Mouse (Mus musculus): ENCODE measurements around the gene Dlgap1. TPM values are rescaled to one million over a fixed set of nuclear protein-coding genes. Genes with fewer than 3 reads are reported as not detected.
"Not testable (repeated sequence)": the region's sequence is repeated elsewhere in the genome, so short reads cannot be mapped to it uniquely, and the experiment has no call there.

Dlgap1 gene
- polyA plus RNA-seq, 1 experiment from 2014 or later: 0.39 TPM

DNA sequence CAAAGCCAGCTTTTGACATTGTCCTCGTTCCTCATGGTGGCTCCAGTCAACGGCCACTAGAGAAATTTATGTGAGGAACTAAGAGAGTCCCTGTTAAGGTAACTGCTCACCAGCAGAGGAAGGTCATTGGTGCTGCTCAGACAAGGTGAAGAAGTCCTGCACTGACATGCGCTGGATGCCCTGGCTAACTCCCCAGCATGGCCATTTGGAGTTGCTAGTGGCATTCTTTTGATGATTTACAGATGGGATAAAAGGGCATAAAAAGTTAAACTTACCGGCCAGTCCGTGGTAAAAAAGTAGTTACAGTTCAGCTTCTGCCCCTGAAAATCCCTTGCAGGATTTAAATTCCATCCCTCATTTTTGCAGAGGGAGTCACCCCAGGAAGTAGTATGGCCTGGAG is 841.9 kb downstream of the Dlgap1 start:
- no peaks in the 10 kb centered on the region; the same call in 1 of the 2 replicates for H3K27me3 ChIP-seq (ENCODE audit: control insufficient read depth, insufficient read depth, low read length)
- no peaks in the 10 kb centered on the region for H3K9me3 ChIP-seq (replicated peaks; ENCODE audit: control insufficient read depth, low read length)
- ATAC-seq (replicated peaks; ENCODE audit: extremely low read depth, insufficient read depth, low FRiP score): no peak
- no peak overlapping the region for H3K4me2 ChIP-seq (ENCODE audit: low read depth, low read length)
- no peaks in the 10 kb centered on the region for H3K36me3 ChIP-seq (ENCODE audit: control insufficient read depth, insufficient read depth)
- 77% methylated on average over 5 of the region's 5 CpGs for WGBS
- no peaks in the 10 kb centered on the region for H3K4me1 ChIP-seq (ENCODE audit: control insufficient read depth, insufficient read depth, low read length)
- H3K4me3 ChIP-seq (ENCODE audit: low read length): no peak overlapping the region
- no peak overlapping the region for H3K9ac ChIP-seq (ENCODE audit: low read length)
- no peak overlapping the region for H3K27ac ChIP-seq (ENCODE audit: low read length)

DNA sequence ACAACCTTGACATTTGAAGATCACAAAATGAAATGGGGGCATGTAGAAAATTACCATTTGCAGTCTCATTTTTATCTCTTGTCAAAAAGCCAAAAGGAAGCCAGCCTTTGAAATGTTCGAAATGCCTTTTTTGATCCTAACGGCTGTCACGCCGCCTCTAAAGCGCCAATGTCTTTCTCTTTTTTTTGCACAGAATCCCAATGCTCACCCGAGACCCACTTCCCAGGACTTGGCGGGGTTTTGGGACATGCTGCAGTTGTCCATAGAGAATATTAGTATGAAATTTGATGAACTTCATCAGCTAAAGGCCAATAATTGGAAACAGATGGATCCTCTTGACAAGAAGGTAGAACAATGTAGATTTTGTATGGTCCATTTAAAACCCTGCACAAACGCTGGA is 846.1 kb downstream of the Dlgap1 start:
- Histone ChIP-seq H3K4me2 (ENCODE audit: low read depth, low read length) (no peak overlapping the region), H3K27ac (ENCODE audit: low read length) (no peak overlapping the region), H3K4me1 (ENCODE audit: control insufficient read depth, insufficient read depth, low read length) (peaks cover 4% of the 10 kb centered on the region), H3K9me3 (replicated peaks; ENCODE audit: control insufficient read depth, low read length) (no peaks in the 10 kb centered on the region), H3K9ac (ENCODE audit: low read length) (no peak overlapping the region), H3K27me3 (ENCODE audit: control insufficient read depth, insufficient read depth, low read length) (peaks cover 34% of the 10 kb centered on the region), H3K4me3 (ENCODE audit: low read length) (no peak overlapping the region), H3K36me3 (ENCODE audit: control insufficient read depth, insufficient read depth) (no peaks in the 10 kb centered on the region)
- WGBS: 76% methylated on average over 8 of the region's 8 CpGs
- no peak for ATAC-seq (replicated peaks; ENCODE audit: extremely low read depth, insufficient read depth, low FRiP score)

DNA sequence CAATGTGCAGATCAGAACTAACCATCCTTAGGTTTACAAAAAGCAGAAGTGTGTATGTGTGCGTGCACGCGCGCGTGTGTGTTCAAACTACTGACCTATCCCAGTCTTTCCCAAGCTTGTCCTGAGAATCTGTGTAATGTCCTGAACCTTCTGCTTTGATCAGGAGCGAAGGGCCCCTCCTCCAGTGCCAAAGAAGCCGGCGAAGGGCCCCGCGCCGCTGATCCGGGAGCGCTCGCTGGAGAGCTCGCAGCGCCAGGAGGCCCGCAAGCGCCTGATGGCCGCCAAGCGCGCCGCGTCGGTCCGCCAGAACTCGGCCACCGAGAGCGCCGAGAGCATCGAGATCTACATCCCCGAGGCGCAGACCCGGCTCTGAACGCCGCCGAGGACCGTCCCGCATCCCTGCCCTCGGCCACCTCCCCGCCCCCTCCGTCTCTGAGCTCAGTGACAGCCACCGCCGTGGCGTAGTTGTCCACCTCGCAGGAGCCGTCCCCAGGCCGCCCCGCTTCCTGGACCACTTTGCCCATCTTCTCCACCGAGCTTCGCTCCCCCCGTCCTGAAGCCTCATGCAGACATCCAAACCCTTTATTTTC is 849.1 kb downstream of the Dlgap1 start:
- WGBS: 4% methylated on average over 49 of the region's 51 CpGs

DNA sequence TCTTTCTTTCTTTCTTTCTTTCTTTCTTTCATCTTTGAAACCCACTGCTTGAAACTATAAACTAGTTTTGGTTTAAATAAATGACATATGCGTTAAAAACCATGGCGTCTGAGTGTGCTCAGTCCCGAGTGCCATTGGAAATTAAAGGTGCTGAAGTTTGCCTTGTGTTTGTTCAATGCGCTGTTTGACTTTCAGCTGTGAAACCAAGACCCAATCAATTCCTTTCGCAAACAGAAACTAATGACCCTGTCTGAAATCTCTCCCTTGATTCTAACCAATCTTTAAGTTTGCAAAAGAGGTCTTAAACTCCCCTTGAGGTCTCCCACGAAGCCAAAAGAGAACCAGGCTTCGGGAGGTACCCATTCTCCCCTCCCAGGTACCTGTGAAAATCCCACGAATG is 854.2 kb downstream of the Dlgap1 start:
- H3K4me2 ChIP-seq (ENCODE audit: low read depth, low read length): no peak overlapping the region
- ATAC-seq (replicated peaks; ENCODE audit: extremely low read depth, insufficient read depth, low FRiP score): no peak
- no peak overlapping the region for H3K4me3 ChIP-seq (ENCODE audit: low read length)

More for the DNA sequence above, 849.1 kb downstream of the Dlgap1 start:
- peak overlapping the region; percentile 55 for H3K9ac ChIP-seq (ENCODE audit: low read length)
- H3K36me3 ChIP-seq (ENCODE audit: control insufficient read depth, insufficient read depth): no peaks in the 10 kb centered on the region
- H3K4me3 ChIP-seq (ENCODE audit: low read length): peak overlapping the region; percentile 61
- H3K4me2 ChIP-seq (ENCODE audit: low read depth, low read length): peak overlapping the region; percentile 85
- no peaks in the 10 kb centered on the region for H3K9me3 ChIP-seq (replicated peaks; ENCODE audit: control insufficient read depth, low read length)
- H3K27me3 ChIP-seq (ENCODE audit: control insufficient read depth, insufficient read depth, low read length): peaks cover 44% of the 10 kb centered on the region
- H3K4me1 ChIP-seq (ENCODE audit: control insufficient read depth, insufficient read depth, low read length): peaks cover 4% of the 10 kb centered on the region
- H3K27ac ChIP-seq (ENCODE audit: low read length): no peak overlapping the region
- no peak for ATAC-seq (replicated peaks; ENCODE audit: extremely low read depth, insufficient read depth, low FRiP score)

DNA sequence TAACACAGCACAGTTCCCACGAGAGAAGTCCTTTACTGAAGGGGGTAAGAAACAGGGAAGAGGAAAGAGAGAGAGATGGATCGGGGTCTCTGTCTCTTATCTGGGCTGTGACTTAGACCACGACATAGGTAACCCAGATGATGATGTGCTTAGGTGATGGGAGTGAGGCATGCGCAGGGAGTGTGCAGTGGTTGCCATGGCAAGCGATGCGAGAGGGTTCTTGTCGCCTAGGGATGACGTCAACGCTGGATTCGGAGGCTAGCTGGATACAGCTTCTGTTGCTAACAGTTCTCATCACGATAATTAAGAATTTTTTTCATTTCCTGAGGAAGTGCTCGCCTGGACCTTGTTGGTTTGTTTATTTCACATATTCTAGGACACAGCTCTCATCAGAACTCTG is 857.4 kb downstream of the Dlgap1 start:
- H3K27ac ChIP-seq (ENCODE audit: low read length): no peak overlapping the region
- no peaks in the 10 kb centered on the region for H3K36me3 ChIP-seq (ENCODE audit: control insufficient read depth, insufficient read depth)
- no peaks in the 10 kb centered on the region for H3K4me1 ChIP-seq (ENCODE audit: control insufficient read depth, insufficient read depth, low read length)
- no peak overlapping the region for H3K4me2 ChIP-seq (ENCODE audit: low read depth, low read length)
- H3K9ac ChIP-seq (ENCODE audit: low read length): no peak overlapping the region
- no peak overlapping the region for H3K4me3 ChIP-seq (ENCODE audit: low read length)
- 73% methylated on average over 12 of the region's 12 CpGs for WGBS
- H3K9me3 ChIP-seq (replicated peaks; ENCODE audit: control insufficient read depth, low read length): no peaks in the 10 kb centered on the region
- peaks cover 10% of the 10 kb centered on the region; the same call in 1 of the 2 replicates for H3K27me3 ChIP-seq (ENCODE audit: control insufficient read depth, insufficient read depth, low read length)
- no peak for ATAC-seq (replicated peaks; ENCODE audit: extremely low read depth, insufficient read depth, low FRiP score)

More for the DNA sequence above, 854.2 kb downstream of the Dlgap1 start:
- Histone ChIP-seq H3K9me3 (replicated peaks; ENCODE audit: control insufficient read depth, low read length) (no peaks in the 10 kb centered on the region), H3K27ac (ENCODE audit: low read length) (no peak overlapping the region), H3K27me3 (ENCODE audit: control insufficient read depth, insufficient read depth, low read length) (peaks cover 29% of the 10 kb centered on the region), H3K36me3 (ENCODE audit: control insufficient read depth, insufficient read depth) (no peaks in the 10 kb centered on the region), H3K4me1 (ENCODE audit: control insufficient read depth, insufficient read depth, low read length) (peaks cover 3% of the 10 kb centered on the region), H3K9ac (ENCODE audit: low read length) (no peak overlapping the region)
- 75% methylated on average over 8 of the region's 8 CpGs for WGBS

DNA sequence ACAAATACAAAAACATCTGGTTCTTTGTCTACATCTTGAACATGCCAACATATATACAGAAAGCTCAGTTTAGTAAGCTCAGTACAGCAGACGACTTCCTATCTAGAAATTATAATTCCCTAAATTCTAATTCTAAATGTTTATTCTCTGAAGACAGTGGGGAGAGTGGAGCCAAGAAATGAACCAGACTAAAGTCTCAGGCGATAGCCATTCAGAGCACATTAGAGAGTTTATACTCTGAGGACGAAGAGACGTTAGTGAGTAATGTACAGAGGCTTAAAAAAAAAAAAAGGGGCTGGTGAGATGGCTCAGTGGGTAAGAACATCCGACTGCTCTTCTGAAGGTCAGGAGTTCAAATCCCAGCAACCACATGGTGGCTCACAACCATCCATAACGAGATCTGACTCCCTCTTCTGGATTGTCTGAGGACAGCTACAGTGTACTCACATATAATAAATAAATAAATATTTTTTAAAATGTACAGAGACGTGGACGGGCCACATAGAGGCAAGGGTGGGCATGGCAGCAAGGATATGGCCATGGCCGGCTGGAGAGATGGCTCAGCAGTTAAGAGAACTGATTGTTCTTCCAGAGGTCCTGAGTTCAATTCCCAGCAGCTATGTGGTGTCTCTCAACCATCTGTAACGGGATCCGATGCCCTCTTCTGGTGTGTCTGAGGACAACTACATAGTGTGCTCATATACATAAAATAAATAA is 858.7 kb downstream of the Dlgap1 start:
- not testable (repeated sequence) for H3K36me3 ChIP-seq (ENCODE audit: control insufficient read depth, insufficient read depth); H3K27me3 ChIP-seq (ENCODE audit: control insufficient read depth, insufficient read depth, low read length); H3K9ac ChIP-seq (ENCODE audit: low read length); H3K4me2 ChIP-seq (ENCODE audit: low read depth, low read length); H3K27ac ChIP-seq (ENCODE audit: low read length); H3K9me3 ChIP-seq (replicated peaks; ENCODE audit: control insufficient read depth, low read length); H3K4me1 ChIP-seq (ENCODE audit: control insufficient read depth, insufficient read depth, low read length); H3K4me3 ChIP-seq (ENCODE audit: low read length)
- 0 out of 2 replicates have a peak, but pooled peaks have one; percentile 4 for ATAC-seq (replicated peaks; ENCODE audit: extremely low read depth, insufficient read depth, low FRiP score)
- 82% methylated on average over 11 of the region's 11 CpGs for WGBS

DNA sequence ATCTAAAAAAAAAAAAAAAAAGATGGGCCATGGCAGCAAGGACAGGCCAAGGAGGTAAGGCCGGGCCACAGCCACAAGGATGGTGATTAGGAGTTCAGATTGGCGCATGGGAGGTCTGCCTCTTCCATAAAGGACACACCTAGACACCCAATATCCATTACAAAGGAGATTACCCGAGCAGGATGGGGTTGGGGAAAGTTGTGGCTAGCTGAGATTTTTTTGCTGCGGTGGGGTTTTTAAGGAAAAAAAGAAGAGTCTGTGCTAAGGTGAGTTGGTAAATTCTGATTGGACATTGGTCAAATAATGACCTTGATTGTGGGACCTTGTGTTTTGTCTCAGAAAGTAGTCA is 859.3 kb downstream of the Dlgap1 start:
- no peak overlapping the region for H3K9ac ChIP-seq (ENCODE audit: low read length)
- H3K4me2 ChIP-seq (ENCODE audit: low read depth, low read length): no peak overlapping the region
- ATAC-seq (replicated peaks; ENCODE audit: extremely low read depth, insufficient read depth, low FRiP score): no peak
- H3K27me3 ChIP-seq (ENCODE audit: control insufficient read depth, insufficient read depth, low read length): peaks cover 3% of the 10 kb centered on the region; the same call in 1 of the 2 replicates
- 82% methylated on average over 4 of the region's 4 CpGs for WGBS
- no peaks in the 10 kb centered on the region for H3K4me1 ChIP-seq (ENCODE audit: control insufficient read depth, insufficient read depth, low read length)
- no peaks in the 10 kb centered on the region for H3K36me3 ChIP-seq (ENCODE audit: control insufficient read depth, insufficient read depth)
- H3K9me3 ChIP-seq (replicated peaks; ENCODE audit: control insufficient read depth, low read length): no peaks in the 10 kb centered on the region
- no peak overlapping the region for H3K27ac ChIP-seq (ENCODE audit: low read length)
- no peak overlapping the region for H3K4me3 ChIP-seq (ENCODE audit: low read length)

DNA sequence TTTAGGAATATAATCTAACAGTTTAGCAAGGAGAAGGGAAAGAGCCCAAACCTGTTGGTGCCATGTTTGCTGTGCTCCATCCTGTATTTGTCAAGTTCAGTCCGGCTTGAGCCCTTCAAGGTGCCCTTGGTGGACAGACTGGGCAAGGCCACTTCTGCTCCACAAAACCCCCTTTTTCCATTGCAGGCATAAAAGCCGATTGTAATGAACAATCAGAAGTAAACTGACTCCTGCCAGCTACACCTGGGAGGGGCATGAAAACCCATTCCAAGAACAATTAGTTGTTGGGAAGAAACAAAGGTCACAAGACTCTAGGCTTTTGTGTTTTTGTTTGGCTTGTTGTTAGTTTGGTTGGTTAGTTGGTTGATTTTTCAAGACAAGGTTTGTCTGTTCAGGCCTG is 859.7 kb downstream of the Dlgap1 start:
- Histone ChIP-seq H3K4me2 (ENCODE audit: low read depth, low read length) (no peak overlapping the region), H3K27ac (ENCODE audit: low read length) (no peak overlapping the region), H3K4me3 (ENCODE audit: low read length) (no peak overlapping the region), H3K9ac (ENCODE audit: low read length) (no peak overlapping the region), H3K36me3 (ENCODE audit: control insufficient read depth, insufficient read depth) (no peaks in the 10 kb centered on the region), H3K4me1 (ENCODE audit: control insufficient read depth, insufficient read depth, low read length) (no peaks in the 10 kb centered on the region), H3K9me3 (replicated peaks; ENCODE audit: control insufficient read depth, low read length) (no peaks in the 10 kb centered on the region), H3K27me3 (ENCODE audit: control insufficient read depth, insufficient read depth, low read length) (no peaks in the 10 kb centered on the region; the same call in 1 of the 2 replicates)
- WGBS: 89% methylated on average over 2 of the region's 2 CpGs
- ATAC-seq (replicated peaks; ENCODE audit: extremely low read depth, insufficient read depth, low FRiP score): no peak

DNA sequence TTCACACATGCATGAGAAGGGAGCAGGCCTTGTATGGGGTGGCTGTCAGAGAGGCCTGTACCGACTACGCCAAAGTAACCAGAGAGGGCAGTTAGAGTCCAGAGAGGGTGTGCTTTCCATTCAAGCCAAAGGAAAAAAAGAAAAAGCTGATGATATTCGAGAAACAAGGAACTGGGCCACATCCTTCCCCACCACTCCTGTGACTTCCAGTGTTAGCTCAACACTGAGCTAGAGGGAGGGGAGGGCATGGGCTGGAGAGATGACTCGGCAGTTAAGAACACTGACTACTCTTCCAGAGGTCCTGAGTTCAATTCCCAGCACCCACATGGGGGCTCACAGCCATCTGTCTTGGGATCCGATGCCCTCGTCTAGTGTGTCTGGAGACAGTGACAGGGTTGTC is 860.3 kb downstream of the Dlgap1 start:
- ATAC-seq (replicated peaks; ENCODE audit: extremely low read depth, insufficient read depth, low FRiP score): no peak
- H3K36me3 ChIP-seq (ENCODE audit: control insufficient read depth, insufficient read depth): no peaks in the 10 kb centered on the region
- H3K9me3 ChIP-seq (replicated peaks; ENCODE audit: control insufficient read depth, low read length): no peaks in the 10 kb centered on the region
- no peak overlapping the region for H3K4me3 ChIP-seq (ENCODE audit: low read length)
- H3K27ac ChIP-seq (ENCODE audit: low read length): no peak overlapping the region
- H3K27me3 ChIP-seq (ENCODE audit: control insufficient read depth, insufficient read depth, low read length): no peaks in the 10 kb centered on the region; the same call in 1 of the 2 replicates
- WGBS: 77% methylated on average over 6 of the region's 6 CpGs
- H3K4me2 ChIP-seq (ENCODE audit: low read depth, low read length): no peak overlapping the region
- H3K4me1 ChIP-seq (ENCODE audit: control insufficient read depth, insufficient read depth, low read length): peaks cover under 1% of the 10 kb centered on the region
- H3K9ac ChIP-seq (ENCODE audit: low read length): no peak overlapping the region
